Mouse (Mus musculus) forebrain, embryonic 14.5 days (tissue): Measurements from ENCODE around the gene Rcsd1. TPM values are rescaled to one million over a fixed set of nuclear protein-coding genes. Genes with fewer than 3 reads are reported as not detected.
A peak's percentile ranks its signal among the peaks of the same experiment; 100 is the strongest.

Experiments used
- ATAC-seq: fragments of 200-750 bp; cut with Nextera tagmentation; 2 replicates; pipeline ENCODE4 v1.8.0; 2017; ENCODE audit warnings: mild to moderate bottlenecking, moderate library complexity
- DNase-seq: peaks from one replicate; pipeline ENCODE4 v3.0.0-alpha.2; 2015; ENCODE audit warnings: low spot score
- H3K27ac ChIP-seq: fragments of 300-500 bp; sonication (generic); 2 replicates; pipeline ENCODE4 v1.5.1; 2014; ENCODE audit warnings: low read depth, mild to moderate bottlenecking, control low read depth, low read length, moderate library complexity
- H3K27me3 ChIP-seq: fragments of 300-500 bp; sonication (generic); replicated peaks from 2 replicates; pipeline ENCODE4 v1.6.1; 2014; ENCODE audit warnings: low read length, control low read depth, mixed read lengths; ENCODE audit not compliant: control insufficient read depth, insufficient read depth
- H3K36me3 ChIP-seq: fragments of 300-500 bp; sonication (generic); 2 replicates; pipeline ENCODE4 v1.6.1; 2014; ENCODE audit warnings: low read length, control low read depth; ENCODE audit not compliant: control insufficient read depth, insufficient read depth
- H3K4me1 ChIP-seq: fragments of 300-500 bp; sonication (generic); 2 replicates; pipeline ENCODE4 v1.6.1; 2014; ENCODE audit warnings: antibody characterized with exemption, low read length, control low read depth; ENCODE audit not compliant: control insufficient read depth, insufficient read depth
- H3K4me2 ChIP-seq: fragments of 300-500 bp; sonication (generic); 2 replicates; pipeline ENCODE4 v1.6.1; 2014; ENCODE audit warnings: mild to moderate bottlenecking, control low read depth, low read length
- H3K4me3 ChIP-seq: fragments of 300-500 bp; sonication (generic); 2 replicates; pipeline ENCODE4 v1.5.1; 2014; ENCODE audit warnings: low read depth, low read length, control low read depth
- H3K9ac ChIP-seq: fragments of 300-500 bp; sonication (generic); 2 replicates; pipeline ENCODE4 v1.6.1; 2014; ENCODE audit warnings: mild to moderate bottlenecking, low read length, control low read depth, moderate library complexity
- H3K9me3 ChIP-seq: fragments of 300-500 bp; sonication (generic); replicated peaks from 2 replicates; pipeline ENCODE4 v1.6.1; 2016; ENCODE audit warnings: low read length, control low read depth, mixed read lengths; ENCODE audit not compliant: control insufficient read depth
- WGBS: fragments of 180-500 bp; shearing (Covaris S2); extraction: QIAGEN DNeasy Blood & Tissue Kit; methylation state at CpG from one replicate; pipeline ENCODE4 v1.1.7; 2014; 5-methylcytosine and 5-hydroxymethylcytosine counted together
- polyA plus RNA-seq: library from polyadenylated mRNA; unstranded; fragments of >200 nt; fragmentation: Nextera tagmentation; extraction: Ambion mirVana; gene quantifications from 2 replicates; pipeline ENCODE4 v1.2.1, GENCODE M21; 2014

Gene Rcsd1
- polyA plus RNA-seq, 1 experiment from 2014 or later = 3.3 TPM

GRCm38 (mm10) chr1:165609495-165610320 lies 99.8 kb downstream of the Rcsd1 start:
- Histone ChIP-seq H3K9me3 (no peaks in the 10 kb centered on the region), H3K4me2 (no peak overlapping the region), H3K4me1 (peaks cover 18% of the 10 kb centered on the region), H3K4me3 (no peak overlapping the region), H3K36me3 (peaks cover 38% of the 10 kb centered on the region), H3K9ac (no peak overlapping the region), H3K27me3 (no peaks in the 10 kb centered on the region), H3K27ac (no peak overlapping the region; the same call in 1 of the 2 replicates)
- 36% methylated on average over 7 of the region's 7 CpGs for WGBS
- ATAC-seq = 0 out of 2 replicates have a peak, but pooled peaks have one; percentile 19
- peak; percentile 14 for DNase-seq

- 91% methylated on average over 4 of the region's 4 CpGs for WGBS
These were observed 100.7 kb downstream of the Rcsd1 start for GRCm38 (mm10) chr1:165608904-165609303.

GRCm38 (mm10) chr1:165605774-165606173 lies 103.8 kb downstream of the Rcsd1 start:
- H3K4me3 ChIP-seq = no peak overlapping the region
- H3K27ac ChIP-seq = no peak overlapping the region
- peaks cover 12% of the 10 kb centered on the region for H3K4me1 ChIP-seq
- H3K27me3 ChIP-seq = no peaks in the 10 kb centered on the region
- 79% methylated on average over 6 of the region's 6 CpGs for WGBS
- H3K9ac ChIP-seq = no peak overlapping the region
- peaks cover 63% of the 10 kb centered on the region for H3K36me3 ChIP-seq
- no peak for ATAC-seq
- peak; percentile 40 for DNase-seq
- H3K9me3 ChIP-seq = no peaks in the 10 kb centered on the region
- no peak overlapping the region for H3K4me2 ChIP-seq

More at GRCm38 (mm10) chr1:165608904-165609303, 100.7 kb downstream of the Rcsd1 start:
- Histone ChIP-seq H3K4me2 (no peak overlapping the region), H3K27ac (no peak overlapping the region), H3K9ac (no peak overlapping the region), H3K27me3 (no peaks in the 10 kb centered on the region), H3K9me3 (no peaks in the 10 kb centered on the region), H3K36me3 (peaks cover 41% of the 10 kb centered on the region), H3K4me1 (peaks cover 18% of the 10 kb centered on the region), H3K4me3 (no peak overlapping the region)
- ATAC-seq (no peak), DNase-seq (no peak)

GRCm38 (mm10) chr1:165605108-165605507 lies 104.4 kb downstream of the Rcsd1 start:
- Histone ChIP-seq H3K4me3 (no peak overlapping the region), H3K36me3 (peaks cover 63% of the 10 kb centered on the region), H3K4me1 (peaks cover 6% of the 10 kb centered on the region), H3K4me2 (no peak overlapping the region), H3K27me3 (no peaks in the 10 kb centered on the region), H3K27ac (no peak overlapping the region), H3K9me3 (no peaks in the 10 kb centered on the region), H3K9ac (no peak overlapping the region)
- 85% methylated on average over 3 of the region's 3 CpGs for WGBS
- ATAC-seq (no peak), DNase-seq (no peak)

GRCm38 (mm10) chr1:165604203-165604602 lies 105.4 kb downstream of the Rcsd1 start:
- H3K4me2 ChIP-seq = no peak overlapping the region
- no peak overlapping the region for H3K27ac ChIP-seq
- no peak overlapping the region for H3K9ac ChIP-seq
- no peak overlapping the region for H3K4me3 ChIP-seq
- ATAC-seq (no peak), DNase-seq (no peak)
- no peaks in the 10 kb centered on the region for H3K9me3 ChIP-seq
- no peaks in the 10 kb centered on the region for H3K27me3 ChIP-seq
- 90% methylated on average over 8 of the region's 8 CpGs for WGBS
- H3K4me1 ChIP-seq = no peaks in the 10 kb centered on the region
- H3K36me3 ChIP-seq = peaks cover 68% of the 10 kb centered on the region

GRCm38 (mm10) chr1:165603218-165603617 lies 106.3 kb downstream of the Rcsd1 start:
- H3K27ac ChIP-seq = no peak overlapping the region
- DNase-seq (no peak), ATAC-seq (no peak)
- no peaks in the 10 kb centered on the region for H3K27me3 ChIP-seq
- peaks cover 66% of the 10 kb centered on the region for H3K36me3 ChIP-seq
- H3K9me3 ChIP-seq = no peaks in the 10 kb centered on the region
- H3K4me3 ChIP-seq = no peak overlapping the region
- 84% methylated on average over 14 of the region's 14 CpGs for WGBS
- no peak overlapping the region for H3K9ac ChIP-seq
- H3K4me1 ChIP-seq = no peaks in the 10 kb centered on the region
- no peak overlapping the region for H3K4me2 ChIP-seq

GRCm38 (mm10) chr1:165601775-165602280 lies 107.7 kb downstream of the Rcsd1 start:
- H3K4me3 ChIP-seq = no peak overlapping the region
- H3K9ac ChIP-seq = no peak overlapping the region
- H3K4me1 ChIP-seq = no peaks in the 10 kb centered on the region
- WGBS = 81% methylated on average over 10 of the region's 10 CpGs
- peaks cover 57% of the 10 kb centered on the region for H3K36me3 ChIP-seq
- no peaks in the 10 kb centered on the region for H3K27me3 ChIP-seq
- H3K4me2 ChIP-seq = no peak overlapping the region
- H3K9me3 ChIP-seq = no peaks in the 10 kb centered on the region
- DNase-seq (no peak), ATAC-seq (no peak)
- H3K27ac ChIP-seq = no peak overlapping the region
